Mouse (Mus musculus) kidney, postnatal 4 days (tissue): ENCODE results near the gene Osbpl10.

Experiments
- DNase-seq, 2 experiments: peaks; one replicate each; pipeline ENCODE4 v3.0.0; 2021; ENCODE audit warnings: mixed read lengths in 2 of 2

Osbpl10 gene

GRCm38 (mm10) chr9:115034788-115035187 is 56.4 kb downstream of the Osbpl10 start:
- no peak for DNase-seq

GRCm38 (mm10) chr9:115038215-115038614 is 59.8 kb downstream of the Osbpl10 start:
- DNase-seq, result peak; percentile 30 to 54

- no peak for DNase-seq
Observed at GRCm38 (mm10) chr9:115038686-115039085, 60.3 kb downstream of the Osbpl10 start.

DNA sequence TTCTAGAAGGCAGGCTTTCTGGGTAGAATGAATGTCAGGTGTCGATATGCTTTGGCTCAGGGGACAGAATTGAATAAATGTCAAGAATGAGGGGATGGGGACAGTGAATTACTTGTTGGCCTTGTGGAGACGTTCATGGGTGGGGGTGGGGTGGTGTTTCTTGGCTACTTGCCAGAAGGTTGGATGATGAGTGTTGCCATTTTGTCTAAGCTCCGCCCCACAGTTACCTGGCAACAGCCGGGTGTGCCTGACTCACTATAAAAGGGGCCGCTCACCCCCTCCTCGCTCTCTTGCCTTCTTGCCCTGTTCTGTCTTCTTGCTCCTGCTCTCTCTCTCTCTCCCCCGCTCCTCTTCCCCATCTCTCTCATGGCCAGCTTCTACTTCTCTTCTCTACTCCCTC is 60.9 kb downstream of the Osbpl10 start:
- DNase-seq, result no peak

GRCm38 (mm10) chr9:115042571-115042970 is 64.2 kb downstream of the Osbpl10 start:
- no peak for DNase-seq

DNA sequence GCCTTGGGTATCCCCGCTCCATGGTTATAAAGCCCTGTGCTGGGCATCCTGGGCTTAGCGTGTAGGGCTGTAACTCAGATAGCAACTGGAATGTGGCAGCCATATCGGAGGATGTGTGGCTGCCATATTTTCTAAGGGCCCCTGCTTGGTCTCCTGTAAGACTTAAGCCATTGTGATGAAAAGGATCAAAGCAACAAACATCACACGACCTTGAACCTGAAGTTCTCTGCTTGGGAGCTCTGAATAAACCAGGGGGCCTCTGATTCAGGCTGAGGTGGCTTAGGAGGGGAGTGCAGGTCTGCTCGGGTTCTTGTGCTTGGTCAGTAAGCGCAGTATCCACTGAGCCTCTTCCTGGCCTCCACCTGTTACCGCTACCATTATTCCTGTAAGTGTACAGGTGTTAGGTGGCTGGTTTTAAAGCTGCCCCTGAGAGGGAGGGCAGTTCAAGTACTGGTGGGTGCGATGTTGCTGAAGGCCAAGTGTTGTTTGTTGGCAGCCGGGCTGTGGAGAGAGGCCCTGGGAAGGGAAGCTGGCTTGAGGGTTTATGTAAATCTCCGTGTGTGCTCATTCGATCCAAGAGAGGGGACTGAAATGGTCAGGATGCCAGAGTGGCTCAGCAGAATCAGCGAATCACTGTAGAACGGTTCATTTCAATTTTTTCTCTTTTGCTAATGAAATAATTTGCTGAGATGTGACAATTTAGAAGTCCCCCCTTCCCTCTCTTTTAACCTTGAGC is 64.8 kb downstream of the Osbpl10 start:
- DNase-seq, result no peak

DNA sequence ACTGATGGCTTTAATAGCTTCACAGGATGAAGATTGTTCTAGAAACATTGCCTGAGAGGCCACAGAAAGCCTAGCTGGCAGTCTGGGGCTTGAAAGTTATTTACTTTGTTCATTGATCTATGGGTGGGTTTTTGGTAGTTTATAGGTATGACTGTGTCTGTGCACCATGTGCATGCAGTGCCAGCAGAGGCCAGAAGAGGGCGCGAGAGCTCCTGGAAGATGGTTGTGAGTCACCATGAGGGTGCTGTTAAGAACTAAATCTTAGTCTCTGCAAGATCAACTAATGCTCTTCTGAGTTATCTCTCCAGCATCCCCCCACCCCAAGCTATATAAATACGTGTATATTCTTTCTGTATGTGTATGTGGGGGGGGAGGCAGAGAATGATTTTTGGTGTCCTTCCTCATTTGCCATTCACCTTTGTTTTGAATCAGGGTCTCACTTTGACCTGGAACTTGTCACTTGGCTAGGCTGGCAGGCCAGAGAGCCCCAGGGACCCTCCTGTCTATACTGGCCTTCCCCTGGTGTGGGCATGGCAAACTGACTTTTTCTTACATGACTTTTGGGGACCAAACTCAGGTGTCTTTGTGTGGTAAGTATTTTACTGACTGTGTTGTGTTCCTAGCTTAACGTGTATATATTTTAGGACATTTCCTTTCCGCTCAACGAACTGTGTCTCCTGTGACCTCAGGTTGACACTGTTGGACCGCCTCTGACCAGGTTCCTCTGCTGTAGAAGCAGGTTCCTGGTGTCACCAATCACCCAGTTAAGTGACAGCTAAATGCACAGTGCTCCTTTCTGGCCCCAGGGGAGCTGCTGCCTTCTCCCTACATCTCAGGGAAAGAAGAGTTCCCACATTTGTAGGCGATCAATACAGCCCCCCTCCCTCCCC is 65.8 kb downstream of the Osbpl10 start:
- peak; percentile 59 to 62 for DNase-seq

DNA sequence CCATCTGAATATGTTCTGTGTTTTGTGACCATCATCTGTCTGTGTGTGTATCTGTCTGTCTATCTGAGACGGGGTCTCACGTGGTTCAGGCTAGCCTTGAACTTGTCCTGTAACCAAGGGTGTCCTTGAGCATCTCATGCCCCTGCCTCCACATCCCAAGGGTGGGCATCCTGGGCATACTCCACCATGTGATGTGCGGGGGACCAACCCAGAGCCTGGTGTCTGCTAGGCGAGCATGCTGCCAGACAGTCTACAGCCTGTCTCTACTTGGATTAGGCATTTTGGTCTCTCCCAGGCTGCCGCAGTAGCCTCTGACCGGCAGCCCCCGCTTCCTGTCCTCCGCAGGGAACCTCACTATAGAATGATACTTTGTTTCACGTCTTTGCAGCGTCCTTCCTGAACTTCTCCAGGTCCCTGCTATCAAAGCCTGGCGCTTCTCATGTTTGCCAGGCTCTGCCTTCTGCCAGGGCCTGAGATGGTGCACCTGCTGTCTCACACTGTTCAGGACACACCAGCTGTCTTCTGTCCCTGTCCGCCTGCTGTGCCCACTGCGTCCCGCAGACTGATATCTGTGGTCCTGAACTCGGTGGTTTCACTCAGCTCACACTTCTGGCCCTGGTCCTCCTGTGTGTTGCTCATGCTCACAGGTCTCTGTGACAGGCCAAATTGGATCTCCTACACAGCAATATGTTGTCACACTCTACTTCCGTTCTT is 66.9 kb downstream of the Osbpl10 start:
- no peak for DNase-seq

DNA sequence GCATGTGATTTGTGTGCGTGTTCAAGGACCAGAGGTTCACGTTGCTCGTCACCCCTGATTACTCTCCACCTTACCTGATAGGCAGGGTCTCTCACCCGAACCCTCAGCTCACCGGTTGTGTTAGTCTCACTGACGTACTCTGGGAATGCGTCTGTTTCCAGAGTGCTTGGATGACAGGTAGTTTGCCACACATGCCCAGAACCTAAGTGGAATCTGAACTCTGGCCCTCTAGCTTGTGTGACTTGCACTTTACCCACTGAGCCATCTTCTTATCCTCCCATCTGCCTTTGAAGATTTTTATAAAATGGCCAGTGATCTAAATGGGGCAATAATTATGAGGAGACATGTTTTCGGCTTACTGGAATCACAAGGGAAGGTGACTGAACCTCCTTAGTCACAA is 68.3 kb downstream of the Osbpl10 start:
- DNase-seq, result no peak

GRCm38 (mm10) chr9:115048340-115048739 is 70.0 kb downstream of the Osbpl10 start:
- peak in 1 of 2 experiments; percentile 49 for DNase-seq

GRCm38 (mm10) chr9:115048861-115049260 is 70.5 kb downstream of the Osbpl10 start:
- DNase-seq, result peak in 1 of 2 experiments; percentile 21

- DNase-seq, result peak; percentile 36 to 59
Observed at GRCm38 (mm10) chr9:115049981-115050720, 71.8 kb downstream of the Osbpl10 start.

DNA sequence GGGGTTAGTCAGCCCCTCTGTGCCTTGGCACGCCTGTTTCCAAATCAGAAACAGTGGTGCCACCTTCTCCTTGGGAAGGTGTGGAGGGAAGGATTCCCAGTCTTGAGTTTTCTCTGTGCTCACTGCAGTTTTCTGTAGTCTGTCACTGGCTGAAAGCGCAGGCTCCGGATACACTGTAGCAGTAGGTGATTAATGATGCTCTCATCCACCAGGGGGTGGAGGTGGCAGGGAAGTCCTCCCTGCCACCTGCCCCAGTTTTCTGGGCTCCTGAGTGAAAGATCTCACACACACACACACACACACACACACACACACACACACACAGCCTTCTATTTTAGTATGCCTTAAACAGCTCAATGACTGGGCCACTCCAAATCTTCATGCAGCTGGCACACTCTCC is 73.6 kb downstream of the Osbpl10 start:
- no peak for DNase-seq

GRCm38 (mm10) chr9:115053779-115054178 is 75.4 kb downstream of the Osbpl10 start:
- no peak for DNase-seq

GRCm38 (mm10) chr9:115055041-115055830 is 76.9 kb downstream of the Osbpl10 start:
- DNase-seq, result no peak

DNA sequence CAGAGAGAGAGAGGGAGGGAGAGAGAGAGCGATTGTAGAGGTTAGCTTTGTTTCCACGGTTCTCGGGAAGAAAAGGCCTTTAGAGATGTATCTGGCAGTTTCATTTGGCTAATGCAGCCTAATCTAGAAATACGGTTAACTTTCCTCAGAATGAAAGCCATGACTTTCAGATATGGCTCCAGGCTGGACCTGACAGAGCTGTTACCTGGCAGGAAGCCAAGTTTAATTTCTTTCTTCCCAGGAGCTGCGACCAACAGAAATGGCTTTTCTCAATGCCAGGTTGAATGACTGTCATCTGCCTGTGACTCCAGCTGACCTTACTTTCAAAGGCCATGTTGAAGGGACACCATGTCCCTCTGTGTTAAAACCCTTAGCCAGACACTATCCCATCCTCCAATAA is 80.4 kb downstream of the Osbpl10 start:
- DNase-seq, result no peak

DNA sequence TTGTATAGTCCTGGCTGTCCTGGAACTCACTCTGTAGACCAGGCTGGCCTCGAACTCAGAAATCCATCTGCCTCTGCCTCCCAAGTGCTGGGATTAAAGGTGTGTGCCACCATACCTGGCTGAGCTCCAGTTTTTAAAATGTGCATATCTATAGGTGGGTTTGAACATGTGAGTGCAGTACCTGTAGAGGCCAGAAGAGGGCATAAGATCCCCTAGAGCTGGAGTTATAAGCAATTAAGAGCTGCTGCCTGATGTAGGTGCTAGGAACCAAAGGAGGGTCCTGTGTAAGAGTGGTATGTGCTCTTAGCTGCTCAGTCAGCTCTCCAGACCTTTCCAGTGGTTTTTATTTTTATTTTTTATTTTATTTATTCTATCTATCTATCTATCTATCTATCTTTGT is 86.5 kb downstream of the Osbpl10 start:
- no peak for DNase-seq

- DNase-seq, result no peak
Observed at GRCm38 (mm10) chr9:115067071-115067470, 88.7 kb downstream of the Osbpl10 start.

DNA sequence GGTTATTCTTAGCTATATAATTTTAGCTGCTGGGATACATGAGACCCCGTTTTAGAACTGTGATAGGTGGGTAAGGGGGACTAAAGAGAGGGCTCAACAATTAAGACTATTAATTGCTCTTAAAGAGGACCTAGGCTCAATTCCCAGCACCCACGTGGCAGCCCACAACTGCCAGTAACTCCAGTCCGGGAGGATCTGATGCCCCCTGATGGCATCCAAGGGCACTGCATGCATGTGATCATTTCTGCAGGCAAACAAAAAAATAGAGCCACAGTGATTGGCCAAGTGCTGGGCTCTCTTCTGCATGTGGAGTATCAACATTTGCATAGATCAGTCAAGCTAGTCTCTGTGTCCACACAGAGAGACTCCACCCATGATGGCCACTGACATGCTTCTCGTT is 96.8 kb downstream of the Osbpl10 start:
- no peak for DNase-seq

DNA sequence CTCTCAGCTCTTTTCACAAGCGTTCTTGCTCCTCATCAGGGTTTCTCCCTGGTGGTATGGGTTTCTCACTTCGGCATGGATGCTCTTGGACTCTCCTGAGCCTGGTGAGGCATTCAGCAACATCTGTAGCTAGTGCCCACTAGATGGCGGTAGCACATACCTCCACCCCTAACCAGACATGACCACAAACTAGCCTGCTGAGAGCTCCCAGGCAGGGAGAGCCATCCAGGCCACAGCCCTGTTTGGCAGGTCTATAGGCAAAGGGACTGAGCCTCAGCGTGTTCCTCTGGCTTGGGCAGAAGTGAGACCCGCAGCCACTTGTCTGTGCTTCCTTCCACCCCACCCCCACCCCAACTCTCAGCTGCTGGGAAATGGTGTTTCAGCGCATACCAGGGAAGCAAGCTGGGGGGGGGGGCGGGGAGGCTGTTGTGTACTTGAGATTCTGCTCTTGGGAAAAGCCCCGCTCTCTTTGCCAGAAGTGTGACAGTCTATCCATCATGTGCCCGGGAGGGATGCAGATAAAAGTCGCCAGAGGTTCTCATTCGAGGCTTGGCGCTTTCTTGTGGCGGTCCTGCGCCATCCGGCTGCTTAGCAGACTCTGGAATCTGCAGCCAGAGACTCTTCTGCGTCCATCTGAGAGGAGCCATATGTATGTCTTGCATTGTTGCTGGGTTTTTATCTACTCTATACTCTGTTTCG is 110.1 kb downstream of the Osbpl10 start:
- peak; percentile 76 to 83 for DNase-seq

DNA sequence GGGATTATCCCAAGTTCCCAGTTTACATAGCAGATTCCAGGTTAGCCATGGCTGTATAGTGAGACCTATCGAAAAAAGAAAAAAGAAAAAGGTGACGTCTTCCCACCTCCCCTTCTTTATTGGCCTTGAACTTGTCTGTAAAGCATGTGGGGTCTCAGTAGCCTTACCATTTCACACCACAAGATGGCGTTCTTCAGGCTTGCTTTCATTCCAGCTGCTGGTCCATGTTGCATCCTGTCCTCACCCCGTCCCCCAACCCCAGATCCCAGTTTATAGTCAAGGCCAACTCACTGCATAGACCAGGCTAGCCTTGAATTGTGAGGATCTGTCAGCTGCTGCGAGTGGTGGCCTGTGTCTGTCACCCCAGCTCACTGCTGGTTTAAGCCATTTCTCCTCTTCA is 111.3 kb downstream of the Osbpl10 start:
- DNase-seq, result peak in 1 of 2 experiments; percentile 40
